Mouse (Mus musculus) 3T3-L1 (cell line): Measurements from ENCODE around the gene Abi1.
A peak's percentile ranks its signal among the peaks of the same experiment; 100 is the strongest.
"Not testable (repeated sequence)": the region's sequence is repeated elsewhere in the genome, so short reads cannot be mapped to it uniquely, and the experiment has no call there.

Source experiments
- DNase-seq: peaks from one replicate; pipeline ENCODE4 v3.0.0-alpha.2; 2015; ENCODE audit warnings: low read depth, low spot score

Abi1 gene

DNA sequence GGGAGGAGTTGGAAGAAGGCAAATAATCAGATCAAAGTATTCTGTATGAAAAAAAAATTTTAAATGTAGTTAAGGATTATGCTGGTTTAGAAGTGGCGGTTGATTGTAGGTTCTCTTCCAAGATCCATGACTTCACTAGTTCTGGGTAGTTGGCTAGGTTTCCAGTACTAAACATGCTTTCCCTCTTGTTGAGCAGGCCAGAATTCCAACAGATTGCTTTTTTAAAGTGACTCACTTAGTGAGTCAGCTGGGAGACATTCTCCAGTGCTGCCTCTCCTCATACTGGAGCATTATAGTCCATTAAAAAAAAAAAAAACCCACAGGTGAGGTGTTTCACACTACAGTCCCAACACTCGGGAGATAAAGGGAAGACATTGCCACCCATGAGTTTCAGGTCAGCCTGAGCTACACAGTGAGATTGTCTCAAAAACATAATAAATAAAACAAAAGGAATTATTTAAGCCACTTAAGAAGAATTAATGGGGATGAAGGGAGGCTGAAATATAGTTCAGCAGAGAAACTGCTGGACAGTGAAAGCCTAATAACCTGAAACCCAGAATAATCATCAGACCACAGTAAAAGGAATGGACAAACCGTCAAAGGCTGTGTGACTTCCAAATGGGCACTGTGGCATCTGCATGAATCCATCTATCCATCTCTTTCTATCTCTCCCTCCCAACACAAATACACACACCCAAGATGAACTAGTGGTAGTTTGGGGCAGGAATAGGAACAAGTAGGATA, 5.2 kb downstream of the Abi1 start:
- DNase-seq = peak; percentile 88

DNA sequence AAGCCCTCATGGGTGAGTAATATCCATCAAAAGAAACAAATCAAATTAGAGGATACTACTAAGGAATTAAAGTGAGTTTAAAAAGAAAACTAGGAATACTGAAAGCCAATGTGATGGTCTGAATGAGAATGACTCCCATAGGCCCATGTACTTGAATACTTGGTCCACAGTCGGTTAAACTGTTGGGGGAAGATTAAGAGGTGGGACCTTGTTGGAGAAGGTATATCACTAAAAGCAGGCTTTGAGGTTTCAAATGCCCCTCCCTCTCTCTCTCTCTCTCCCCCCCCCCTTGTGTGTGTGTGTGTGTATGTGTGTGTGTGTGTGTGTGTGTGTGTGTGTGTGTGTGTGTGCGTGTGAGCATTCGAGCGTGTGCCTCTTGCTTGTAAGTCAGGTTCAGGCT, 9.4 kb downstream of the Abi1 start:
- DNase-seq = no peak

DNA sequence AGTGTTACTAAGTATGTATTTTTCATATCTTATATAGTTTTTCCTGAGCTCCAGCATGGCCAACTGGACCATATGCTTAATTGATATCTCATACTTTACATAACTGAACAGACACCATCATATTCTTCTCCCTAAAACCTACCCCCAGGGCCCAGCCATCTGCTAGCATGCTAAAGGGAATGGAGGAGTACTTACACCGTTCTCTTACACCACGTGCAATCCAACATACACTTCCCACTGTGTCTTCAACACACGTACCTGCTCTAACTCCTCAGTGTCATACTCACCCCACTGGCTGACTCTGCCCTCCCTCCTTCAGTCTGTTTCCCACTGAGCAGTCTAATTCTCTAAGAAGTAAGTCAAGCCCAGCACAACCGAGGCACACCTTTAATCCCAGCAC, 11.2 kb downstream of the Abi1 start:
- no peak for DNase-seq

DNA sequence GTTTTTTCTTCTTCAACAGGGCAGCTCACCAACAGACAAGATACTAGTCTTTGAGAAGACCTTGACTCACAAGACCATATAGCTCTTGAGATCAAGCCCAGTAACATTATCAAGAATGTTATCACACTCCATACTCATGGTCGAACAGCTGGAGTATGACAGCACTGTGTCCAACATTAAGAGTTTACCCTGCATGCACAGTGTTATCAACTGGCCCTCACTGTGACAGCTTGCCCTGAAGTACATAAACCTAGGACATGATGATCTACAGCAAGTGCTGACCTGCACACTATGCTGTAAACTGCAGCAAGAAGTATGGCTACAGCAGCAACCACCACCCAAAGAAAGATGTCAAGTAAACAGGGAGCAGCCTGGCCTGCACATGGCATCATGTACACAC, 13.7 kb downstream of the Abi1 start:
- no peak for DNase-seq

DNA sequence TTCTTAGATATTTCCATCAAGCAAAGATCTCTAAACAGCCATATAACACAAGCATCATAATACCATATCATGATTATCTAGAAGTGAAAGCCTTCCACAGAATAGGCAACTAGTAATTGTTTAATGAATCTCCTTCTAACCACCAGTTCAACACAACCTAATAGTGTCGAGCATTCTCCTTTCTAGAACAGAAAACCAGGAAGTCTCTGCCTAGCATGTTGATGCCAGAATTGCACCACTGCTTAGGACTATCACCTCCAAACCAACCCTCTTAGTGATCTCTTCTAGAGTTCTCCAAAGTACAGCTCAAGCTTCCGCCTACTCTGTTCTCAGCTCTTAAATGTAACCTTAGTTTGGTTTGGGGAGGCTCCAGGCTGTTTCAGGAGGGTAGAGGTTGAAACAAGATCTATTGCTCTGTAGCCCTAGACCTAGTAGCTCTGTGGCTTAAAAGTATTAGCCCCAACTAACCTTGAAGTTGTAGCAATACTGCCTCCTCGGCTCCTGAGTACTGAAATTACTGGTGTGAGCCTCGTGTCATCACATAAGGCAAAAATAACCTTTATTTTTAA, 16.2 kb downstream of the Abi1 start:
- no peak for DNase-seq

DNA sequence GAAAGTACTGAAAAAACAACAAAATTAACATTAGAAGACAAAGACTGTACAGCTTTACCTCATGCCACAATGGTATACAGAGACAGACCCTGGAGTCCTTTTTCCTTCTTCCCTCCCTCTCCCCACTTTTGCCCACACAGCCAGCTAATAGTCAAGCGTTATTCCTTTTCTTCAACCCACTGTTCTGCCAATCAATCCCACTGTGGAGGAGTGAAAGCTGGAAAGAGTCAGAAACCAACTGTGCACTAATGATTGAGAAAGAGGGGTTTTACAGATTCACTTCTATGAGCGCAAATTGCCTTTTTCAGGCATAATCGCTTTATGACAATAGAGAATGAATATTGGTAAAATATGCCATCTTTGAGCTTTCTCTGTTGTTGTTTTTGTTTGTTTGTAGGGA, 17.0 kb downstream of the Abi1 start:
- DNase-seq = no peak

DNA sequence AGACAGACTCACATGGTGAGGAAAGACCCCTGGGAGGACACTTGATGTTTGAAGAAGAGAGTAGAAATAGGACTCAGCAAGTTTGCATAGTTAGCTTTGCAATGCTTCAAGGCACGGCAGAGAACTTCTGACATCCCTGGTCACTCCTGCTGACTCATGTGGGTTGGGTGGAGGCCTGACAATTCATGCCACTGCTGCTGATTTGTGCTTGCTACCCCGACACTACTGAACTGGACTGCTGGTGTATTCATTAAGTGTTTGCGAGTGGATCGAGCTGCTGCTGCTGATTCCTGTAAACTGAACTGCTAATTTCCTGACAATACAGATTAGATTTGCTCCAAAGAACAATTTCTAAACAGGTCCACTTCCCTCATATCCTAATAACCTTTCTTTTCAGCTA, 18.3 kb downstream of the Abi1 start:
- DNase-seq = peak; percentile 77

DNA sequence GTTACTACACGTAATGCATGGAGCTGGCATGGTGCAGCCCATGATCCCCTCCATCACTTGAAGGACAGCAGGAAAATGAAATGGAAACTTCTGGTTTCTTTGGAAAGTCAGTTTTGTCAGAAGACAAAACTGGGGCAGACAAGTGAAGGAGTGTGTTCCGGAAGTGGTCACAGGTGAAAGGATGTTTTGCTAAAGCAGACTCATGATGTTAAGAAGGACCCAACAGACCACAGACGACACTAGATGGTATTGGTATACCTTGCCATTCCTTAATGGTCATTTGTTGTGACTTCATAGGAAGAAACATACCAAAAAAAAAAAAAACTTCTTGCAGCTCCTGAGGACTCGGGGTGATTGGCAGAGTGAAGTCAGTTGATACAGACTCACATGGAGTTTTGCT, 18.7 kb downstream of the Abi1 start:
- DNase-seq = no peak

DNA sequence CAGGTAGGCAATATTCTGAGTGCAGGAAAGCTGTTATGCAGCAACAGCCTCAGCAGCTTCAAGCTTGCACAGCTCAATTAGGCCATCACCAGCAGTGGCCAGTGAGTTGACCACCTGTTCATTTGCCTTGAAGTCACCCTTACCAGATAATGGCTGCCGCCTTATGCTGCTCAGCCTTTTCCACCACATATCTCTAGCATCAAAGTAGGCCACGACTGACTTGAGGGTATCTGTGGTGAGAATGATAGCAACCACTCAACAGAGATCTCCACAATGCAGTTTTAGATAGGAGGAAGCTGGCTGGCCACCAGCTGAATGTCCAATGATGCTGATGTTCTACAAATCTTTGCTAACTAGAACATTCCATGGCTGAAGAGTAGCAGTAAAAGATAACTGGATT, 20.9 kb downstream of the Abi1 start:
- no peak for DNase-seq

DNA sequence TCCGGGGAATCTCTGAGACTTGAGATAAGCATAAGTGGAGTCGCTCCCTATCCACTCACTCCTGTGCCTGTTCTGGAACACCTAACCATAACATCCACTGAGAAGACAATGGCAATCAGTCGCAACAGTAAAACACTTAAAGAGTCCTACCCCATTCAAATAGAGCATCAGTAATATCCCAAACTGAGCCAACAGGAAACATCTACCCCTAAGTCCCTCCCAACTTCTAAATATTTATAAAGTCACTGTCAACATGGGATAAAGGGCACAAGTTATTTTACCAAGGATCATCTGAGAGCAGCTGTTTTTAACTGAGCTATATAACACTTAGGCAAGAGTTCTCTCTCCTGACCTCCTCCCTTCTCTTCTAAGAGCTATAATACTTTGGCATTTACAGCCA, 23.9 kb downstream of the Abi1 start:
- no peak for DNase-seq

DNA sequence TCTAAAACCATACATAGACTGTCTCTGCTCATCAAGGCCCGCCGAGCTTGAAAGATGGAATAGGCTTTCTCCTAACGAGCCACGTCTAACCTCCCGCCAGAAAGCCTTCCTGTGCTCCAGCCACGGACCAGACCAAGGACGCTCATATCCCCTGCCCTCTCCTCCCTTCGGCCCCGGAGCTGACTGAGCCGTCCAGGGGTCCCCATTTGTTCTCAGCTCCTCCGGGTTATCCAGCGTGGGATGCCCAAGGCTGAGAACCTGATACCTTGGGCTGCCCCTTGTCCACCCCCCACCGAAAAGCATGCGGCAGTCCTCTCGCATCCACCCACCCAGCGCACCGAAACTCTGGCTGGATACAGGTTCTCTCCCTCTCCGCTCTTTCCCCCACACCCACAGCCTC, 24.7 kb downstream of the Abi1 start:
- no peak for DNase-seq

DNA sequence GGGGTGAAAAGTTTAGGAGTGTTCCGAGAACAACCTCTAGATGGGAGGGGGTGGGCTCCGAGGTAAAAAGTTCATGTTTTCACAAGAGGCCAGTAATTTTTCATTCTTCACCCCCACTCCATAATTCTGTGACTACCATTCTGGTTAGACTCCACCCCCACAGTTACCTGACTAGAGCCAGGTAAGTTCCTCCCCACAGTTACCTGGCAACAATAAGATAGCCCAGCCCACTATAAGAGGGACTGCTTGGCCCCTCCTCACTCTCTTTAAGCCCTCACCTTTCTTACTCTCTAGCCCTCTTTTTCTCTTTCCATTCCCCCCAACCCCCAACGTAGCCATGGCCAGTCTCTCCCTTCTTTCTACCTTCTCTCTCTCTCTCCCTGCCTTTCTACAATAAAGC, 25.1 kb downstream of the Abi1 start:
- not testable (repeated sequence) for DNase-seq

DNA sequence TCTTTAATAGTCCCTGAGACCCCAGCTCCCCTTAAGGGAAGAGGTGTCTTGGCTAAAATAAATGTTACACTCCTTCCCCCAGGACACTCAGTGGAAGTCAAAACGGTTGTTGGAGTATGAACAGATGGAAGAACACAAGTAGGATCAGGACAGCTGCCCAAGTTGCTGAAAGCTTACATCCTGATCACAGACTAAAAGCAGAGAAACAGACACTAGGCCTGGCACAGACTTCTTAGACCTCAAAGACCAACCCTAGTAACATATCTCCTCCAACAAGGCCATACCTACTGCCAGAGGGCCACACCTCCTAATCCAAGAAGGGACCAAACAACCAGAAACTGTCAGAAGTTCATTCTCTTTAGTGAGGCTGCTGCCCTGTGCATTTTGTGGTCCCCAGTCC, 31.8 kb downstream of the Abi1 start:
- DNase-seq = no peak

DNA sequence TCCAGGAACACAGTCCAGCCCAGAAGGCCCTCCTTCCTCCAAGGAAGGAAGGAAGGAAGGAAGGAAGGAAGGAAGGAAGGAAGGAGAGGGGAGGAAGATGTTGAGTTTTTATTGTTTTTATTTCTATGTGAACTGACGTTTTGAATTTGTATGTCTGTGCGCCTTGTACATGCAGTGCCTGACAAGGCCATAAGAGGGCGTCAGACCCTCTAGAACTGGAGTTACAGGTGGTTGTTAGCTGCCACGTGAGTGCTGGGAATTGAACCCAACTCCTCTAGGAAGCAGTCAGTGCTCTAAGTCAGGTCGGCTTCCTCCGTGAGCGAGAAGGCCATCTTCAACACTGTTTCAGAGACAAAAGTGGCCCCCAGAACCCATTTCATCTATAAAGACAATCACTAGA, 32.5 kb downstream of the Abi1 start:
- no peak for DNase-seq

DNA sequence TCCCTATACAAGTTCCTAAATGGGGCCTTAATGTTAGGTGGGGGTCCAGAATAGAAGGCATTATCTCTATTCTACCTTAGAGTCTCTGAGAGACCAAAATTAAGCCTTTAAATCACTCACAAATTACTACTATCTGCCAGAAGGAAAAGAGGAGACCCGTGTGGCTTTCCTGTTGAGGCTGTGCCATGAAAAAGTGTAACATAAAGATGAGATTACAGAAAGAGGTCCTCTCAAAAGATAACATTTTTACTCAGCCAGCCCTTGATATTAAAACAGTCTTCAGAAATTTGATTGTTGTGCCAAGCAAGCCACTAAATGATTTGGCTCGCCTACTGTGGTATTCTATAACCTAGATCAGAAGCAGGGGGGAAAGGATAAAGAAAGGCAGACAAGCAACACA, 32.9 kb downstream of the Abi1 start:
- DNase-seq = no peak

DNA sequence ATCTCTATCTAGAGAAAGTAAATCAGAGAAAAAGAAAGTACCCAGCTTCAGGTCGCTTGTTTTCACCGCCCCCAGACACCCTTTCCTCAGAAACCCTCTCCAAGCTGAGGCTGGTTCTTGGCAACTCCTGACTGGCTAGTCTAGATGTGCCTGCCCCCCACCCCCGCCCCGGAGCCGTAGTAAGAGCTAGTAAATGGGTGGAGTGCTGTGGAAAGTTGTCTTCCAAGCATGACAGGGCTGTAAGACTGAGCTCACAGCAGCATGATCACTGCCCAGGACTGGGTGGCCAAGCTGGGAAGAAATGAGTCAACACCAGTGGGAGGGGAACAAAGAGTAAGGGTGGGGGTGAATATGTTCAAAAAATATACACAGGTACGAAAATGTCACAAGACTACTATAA, 33.8 kb downstream of the Abi1 start:
- peak; percentile 74 for DNase-seq

DNA sequence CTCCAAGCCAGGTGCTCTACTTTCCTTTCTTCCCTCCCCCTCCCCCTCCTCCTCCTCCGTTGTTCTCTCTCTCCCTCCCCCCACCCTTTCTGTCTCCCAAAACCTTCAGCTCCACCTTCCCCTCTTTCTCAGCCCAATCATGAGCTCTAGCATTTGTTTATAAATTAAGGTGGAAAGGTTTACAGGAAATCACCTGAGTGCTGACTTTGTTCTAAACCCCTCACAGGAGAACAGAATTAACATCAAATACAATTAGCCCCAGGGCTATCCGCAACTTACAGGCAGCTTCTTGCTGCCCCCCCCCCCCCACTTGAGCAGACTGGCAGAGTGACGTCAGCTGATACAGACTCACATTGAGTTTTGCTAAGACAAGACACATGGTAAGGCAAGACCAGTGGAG, 37.4 kb downstream of the Abi1 start:
- no peak for DNase-seq

DNA sequence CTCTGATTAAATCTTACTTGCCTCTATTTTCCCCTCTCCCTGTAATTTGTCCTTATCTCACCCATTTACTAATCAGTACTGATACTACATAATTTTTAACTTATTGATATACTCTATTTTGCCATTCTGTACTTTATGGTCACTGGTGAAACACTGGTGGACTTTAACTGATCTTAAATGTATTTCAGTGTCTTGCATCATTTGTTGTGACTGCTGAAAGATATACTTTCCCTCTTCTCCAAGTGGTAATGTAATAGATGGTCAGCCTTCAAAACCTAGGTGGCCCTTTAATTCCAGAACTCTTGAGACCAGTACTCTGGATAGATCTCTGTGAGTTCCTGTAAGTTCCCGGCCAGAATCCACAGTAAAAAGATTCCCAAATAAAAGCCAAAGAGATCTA, 40.4 kb downstream of the Abi1 start:
- DNase-seq = peak; percentile 40

DNA sequence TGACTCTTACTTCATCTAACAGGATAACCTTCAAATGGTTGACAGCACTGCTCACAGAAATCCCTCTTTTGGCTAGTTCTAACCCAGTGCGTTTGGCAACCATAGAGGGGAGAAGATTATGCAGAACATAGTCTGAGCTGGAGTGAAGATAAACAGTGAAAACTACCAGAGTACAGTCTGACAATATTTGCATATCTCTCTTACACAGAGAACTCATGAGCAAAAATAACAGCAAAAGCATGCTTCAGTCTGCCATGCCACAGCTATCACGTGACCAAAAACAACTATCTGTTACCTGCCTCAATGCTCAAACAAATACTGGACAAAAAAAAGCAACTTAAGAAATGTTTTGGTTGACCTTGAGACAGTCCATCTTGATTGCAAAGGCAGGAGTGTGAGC, 41.2 kb downstream of the Abi1 start:
- no peak for DNase-seq

DNA sequence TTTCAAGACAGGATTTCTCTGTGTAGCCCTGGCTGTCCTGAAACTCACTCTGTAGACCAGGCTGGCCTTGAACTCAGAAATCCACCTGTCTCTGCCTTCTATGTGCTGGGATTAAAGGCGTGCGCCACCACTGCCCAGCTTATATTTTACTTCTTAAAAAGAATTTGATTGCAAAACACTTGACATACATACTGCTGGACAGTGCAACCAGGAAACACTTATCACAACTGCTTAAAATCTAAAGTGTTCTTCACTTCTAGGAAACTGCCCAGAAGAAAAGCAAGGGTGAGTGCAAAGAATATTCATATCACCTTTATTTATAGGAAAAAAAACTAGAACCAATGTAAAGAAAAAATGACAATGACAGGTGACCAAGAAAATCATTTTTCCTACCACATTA, 42.0 kb downstream of the Abi1 start:
- DNase-seq = no peak

DNA sequence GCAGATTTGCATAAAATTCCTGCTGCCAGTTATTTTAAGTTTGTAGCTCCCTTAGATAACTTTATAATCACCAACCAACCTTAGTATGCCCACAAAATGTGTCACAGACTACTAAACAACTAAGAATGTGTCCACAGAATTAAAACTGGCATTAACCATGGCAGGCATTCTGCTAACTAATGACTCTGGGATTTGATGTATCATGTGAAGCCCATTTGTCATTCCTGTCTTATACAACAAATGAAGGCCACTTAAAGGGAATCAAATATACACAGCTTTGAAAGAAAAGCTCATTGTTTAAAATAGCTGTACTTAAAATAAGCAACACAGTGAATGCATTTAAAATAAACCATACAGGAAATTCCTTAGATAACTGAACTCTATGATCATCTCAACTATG, 44.0 kb downstream of the Abi1 start:
- peak; percentile 52 for DNase-seq

DNA sequence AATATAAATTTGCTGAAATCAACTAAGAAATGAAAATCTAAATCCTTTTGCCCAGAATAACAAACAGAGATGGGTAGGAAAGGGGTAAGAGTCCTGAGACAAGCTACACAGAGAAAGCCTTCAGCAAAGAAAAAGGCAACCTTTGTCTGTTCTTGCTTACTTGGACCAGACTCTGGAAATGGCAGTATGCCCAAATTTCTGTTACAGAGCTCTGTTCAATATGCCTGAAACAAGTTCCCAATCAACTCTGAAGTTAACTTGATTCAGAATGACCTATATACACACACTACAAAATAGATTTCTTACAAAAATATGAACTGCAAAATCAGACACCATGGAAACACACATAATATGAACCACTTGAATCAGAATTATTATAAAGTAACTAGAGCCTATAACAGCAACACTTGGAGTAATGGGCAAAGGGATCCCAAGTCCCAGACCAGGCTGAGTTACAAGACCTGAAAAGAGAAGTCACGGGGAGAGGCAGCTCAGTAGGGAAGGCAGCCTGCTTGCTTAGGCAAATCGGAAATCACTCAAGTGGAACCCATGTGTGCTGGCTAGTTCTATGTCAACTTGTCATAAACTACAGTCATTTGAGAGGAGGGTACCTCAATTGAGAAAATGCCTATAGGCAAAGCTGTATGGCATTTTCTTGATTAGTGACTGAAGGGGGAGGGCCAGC, 53.9 kb downstream of the Abi1 start:
- DNase-seq = no peak

DNA sequence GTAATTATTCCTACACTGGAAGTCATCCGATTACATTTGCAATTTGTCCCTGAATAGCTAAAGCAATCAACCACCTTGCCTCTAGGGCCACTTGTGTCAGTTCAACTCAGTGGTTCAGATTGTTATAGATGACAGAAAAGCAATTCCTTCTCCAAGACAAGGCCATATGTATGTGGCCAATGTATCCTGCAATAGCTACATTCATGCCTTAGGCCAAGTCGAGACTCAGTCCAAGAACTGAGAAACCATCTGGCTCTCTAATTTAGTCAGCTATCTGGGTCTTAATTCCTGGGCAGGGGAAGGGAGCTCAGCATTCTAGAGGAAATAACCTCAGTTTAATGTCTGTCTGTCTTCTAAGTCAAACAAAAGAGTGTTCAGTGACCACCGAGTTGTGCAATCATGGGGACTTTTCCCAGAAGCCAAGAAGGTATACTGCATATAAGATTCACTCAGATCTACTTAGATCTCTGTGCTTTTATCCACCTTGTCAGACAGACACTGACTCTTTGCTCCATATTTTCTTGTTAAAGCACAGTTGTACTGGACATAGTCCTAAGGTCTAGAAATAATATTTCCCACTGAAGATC, 62.6 kb downstream of the Abi1 start:
- no peak for DNase-seq
